Mouse (Mus musculus): Measurements from ENCODE around the gene Farp1. TPM values are rescaled to one million over a fixed set of nuclear protein-coding genes. Genes with fewer than 3 reads are reported as not detected.

Gene Farp1
- polyA plus RNA-seq, 3 experiments from 2014 or later, result 2.0 to 3.1 (median 2.9) TPM

- no peak for ATAC-seq
Measured at GRCm38 (mm10) chr14:121270490-121270889, 235.5 kb downstream of the Farp1 start.

DNA sequence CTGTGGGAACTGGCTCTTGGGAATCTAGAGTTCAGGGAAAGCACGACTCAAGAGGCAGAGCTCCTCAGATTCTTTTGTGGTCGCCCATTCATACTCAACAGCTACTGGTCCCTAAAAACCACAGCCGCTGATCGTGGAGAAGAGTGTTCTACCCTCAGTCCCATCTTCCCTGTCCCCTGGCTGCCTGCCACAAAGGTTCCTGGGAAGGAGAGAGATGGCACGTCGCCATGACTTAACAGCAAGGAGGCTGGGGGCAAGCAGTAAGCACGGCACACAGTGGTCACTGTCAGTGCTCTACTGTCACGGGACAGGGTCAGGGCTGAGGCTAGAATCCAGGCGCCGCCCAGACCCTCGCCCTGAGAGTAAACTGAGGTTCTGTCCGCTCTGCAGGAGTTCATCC lies 240.0 kb downstream of the Farp1 start:
- no peak for ATAC-seq

GRCm38 (mm10) chr14:121276016-121276415 lies 241.0 kb downstream of the Farp1 start:
- ATAC-seq, result no peak

DNA sequence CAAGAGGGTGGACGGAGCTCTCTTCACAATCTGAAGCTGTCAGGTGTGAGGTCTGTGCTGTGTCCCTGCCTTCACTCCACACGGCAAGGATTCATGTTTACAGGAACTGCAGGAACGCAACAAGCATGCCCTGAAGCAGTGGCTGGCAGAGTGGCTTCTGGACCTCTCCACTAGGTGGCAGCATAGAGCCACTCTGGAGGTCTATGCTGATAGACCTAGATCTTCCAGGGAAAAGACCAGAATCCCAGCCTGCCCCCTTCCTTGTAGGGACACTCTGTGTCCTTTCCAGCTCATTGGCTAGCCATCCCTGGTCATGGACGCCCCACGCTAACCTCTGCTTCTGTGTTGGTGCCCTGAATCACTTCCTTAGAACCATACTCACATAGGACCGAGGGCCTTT lies 244.1 kb downstream of the Farp1 start:
- ATAC-seq, result peak; percentile 63

DNA sequence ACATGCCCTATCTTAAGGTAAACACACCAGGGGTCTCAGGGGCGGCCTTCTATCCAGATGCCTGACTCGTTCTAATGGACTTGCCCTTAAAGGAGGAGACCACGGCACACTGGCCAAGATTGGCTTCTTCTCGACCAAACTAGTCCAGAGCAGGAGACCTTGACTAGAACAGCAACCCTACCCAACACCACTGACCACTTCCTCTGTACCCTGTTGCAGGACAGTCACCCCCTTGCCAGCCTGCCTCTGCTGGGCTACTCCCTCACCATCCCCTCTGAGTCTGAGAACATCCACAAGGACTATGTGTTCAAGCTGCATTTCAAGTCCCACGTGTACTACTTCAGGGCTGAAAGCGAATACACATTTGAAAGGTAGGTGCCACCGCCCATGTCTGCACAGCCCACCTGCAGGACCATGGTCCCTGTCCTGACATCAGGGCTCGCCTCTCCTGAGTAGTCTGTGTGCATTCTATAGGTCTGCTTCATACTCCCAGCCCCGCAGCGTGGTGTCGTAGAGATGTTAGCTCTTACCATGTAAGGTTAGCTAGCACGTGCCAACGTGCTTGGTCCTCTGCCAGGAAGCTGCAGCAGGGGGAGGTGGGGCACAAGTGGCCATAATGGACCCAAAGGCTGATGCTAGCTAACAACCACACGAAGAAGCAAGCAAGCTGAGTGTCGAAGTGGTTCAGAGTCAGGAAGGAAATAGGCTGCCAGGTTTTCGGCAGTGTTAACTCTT lies 245.8 kb downstream of the Farp1 start:
- ATAC-seq, result no peak

DNA sequence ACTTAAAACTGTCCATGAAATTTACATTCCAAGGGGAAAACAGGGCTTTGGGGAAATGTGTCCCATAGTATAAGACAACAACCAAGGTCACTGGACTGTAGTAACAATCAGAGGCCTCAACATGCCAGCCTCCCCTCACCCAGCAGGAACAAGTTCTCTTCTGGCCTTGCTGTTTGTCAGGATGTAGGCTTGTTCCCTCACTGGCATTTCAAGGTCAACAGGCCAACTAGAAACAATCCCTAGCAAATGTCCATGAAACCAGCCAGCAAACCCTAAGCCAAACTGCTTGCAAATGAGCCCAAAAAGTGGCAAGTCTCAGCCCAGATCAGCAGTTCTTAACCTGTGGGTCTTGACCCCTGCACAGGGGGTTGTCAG lies 246.3 kb downstream of the Farp1 start:
- no peak for ATAC-seq

GRCm38 (mm10) chr14:121285379-121286120 lies 250.6 kb downstream of the Farp1 start:
- no peak for ATAC-seq

- ATAC-seq, result no peak
Measured at GRCm38 (mm10) chr14:121291881-121292280, 256.9 kb downstream of the Farp1 start.

- ATAC-seq, result no peak
Measured at GRCm38 (mm10) chr14:121292391-121292790, 257.4 kb downstream of the Farp1 start.

- ATAC-seq, result no peak
Measured at GRCm38 (mm10) chr14:121294484-121294883, 259.5 kb downstream of the Farp1 start.

DNA sequence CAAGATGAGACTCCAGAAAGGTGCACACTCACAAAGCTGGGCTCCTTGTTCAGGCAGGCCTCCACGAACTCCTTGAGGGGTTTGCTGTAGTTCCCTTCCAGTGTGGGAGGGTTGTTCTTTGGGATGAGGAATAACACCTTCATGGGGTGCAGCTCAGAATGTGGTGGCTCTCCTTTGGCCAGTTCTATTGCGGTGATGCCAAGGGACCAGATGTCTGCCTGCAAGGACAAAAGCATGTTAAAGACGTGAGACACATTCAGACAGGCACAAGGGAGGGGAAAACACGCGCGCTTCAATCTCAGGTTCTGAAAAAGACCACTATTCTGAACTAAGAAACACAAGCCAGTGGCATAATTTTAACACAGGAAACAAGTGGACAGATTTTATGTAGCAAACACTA lies 262.1 kb downstream of the Farp1 start:
- no peak for ATAC-seq

DNA sequence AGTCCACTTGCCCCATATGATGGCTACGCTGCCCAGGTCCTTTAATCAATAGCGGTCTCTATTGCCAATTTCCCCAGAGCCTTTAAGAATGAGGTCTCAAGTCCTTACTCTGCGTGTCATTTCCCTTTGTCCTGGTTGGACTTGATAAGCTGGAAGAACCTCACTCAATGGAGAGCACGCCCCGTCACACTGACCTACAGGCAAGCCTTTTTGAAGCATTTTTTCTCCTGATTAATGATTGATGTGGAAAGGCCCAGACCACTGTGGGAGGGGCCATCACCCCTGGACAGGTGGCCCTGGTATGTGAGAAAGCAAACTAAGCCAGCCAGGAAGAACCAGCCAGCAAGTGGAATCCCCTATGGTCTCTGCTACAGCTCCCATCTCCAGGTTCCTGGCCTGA lies 263.5 kb downstream of the Farp1 start:
- ATAC-seq, result no peak

DNA sequence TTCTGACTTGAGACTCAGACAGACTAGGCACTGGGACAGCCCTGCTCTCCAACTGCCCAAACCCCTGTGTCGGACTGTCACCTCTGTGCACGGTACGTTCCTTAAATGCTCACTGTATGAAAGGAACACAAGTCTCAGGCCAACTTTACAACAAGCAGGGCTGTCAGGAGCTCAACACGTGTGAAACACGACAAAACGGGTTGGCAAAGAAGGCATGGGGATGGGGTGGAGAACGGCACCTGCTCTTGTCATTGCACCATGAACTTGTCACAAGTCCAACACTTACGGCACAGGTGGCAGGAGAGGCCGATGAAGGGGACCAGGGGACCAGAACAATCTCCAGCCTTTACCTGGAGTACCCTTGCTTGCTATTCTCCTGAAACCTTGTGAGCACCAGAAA lies 264.1 kb downstream of the Farp1 start:
- no peak for ATAC-seq

- ATAC-seq, result no peak
Measured at GRCm38 (mm10) chr14:121304523-121304922, 269.5 kb downstream of the Farp1 start.

GRCm38 (mm10) chr14:121305316-121306064 lies 270.5 kb downstream of the Farp1 start:
- no peak for ATAC-seq

GRCm38 (mm10) chr14:121309909-121310308 lies 274.9 kb downstream of the Farp1 start:
- ATAC-seq, result no peak

- no peak for ATAC-seq
Measured at GRCm38 (mm10) chr14:121310325-121311080, 275.5 kb downstream of the Farp1 start.

- ATAC-seq, result peak; percentile 30
Measured at GRCm38 (mm10) chr14:121311083-121311482, 276.1 kb downstream of the Farp1 start.

- no peak for ATAC-seq
Measured at GRCm38 (mm10) chr14:121313283-121313682, 278.3 kb downstream of the Farp1 start.

- peak; percentile 61 for ATAC-seq
Measured at GRCm38 (mm10) chr14:121314934-121315333, 279.9 kb downstream of the Farp1 start.

DNA sequence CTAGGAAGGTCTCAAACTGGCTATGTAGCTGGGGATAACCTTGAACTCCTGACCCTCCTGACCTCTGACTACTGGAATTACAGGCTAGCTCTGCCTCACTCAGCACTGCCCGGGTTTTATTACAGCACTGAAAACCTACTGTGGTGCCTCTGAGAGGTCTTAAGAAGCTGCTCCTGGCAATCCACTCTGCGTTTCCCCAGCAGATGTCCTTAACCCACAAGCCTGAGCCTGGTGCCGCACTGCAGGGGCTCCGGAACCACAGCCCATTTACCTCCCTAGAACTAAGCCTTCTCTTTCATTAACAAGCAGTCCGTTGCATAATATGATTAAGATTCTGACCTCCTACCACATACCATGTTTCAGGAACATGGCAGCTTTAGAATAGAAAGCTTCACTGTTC lies 281.1 kb downstream of the Farp1 start:
- ATAC-seq, result no peak

DNA sequence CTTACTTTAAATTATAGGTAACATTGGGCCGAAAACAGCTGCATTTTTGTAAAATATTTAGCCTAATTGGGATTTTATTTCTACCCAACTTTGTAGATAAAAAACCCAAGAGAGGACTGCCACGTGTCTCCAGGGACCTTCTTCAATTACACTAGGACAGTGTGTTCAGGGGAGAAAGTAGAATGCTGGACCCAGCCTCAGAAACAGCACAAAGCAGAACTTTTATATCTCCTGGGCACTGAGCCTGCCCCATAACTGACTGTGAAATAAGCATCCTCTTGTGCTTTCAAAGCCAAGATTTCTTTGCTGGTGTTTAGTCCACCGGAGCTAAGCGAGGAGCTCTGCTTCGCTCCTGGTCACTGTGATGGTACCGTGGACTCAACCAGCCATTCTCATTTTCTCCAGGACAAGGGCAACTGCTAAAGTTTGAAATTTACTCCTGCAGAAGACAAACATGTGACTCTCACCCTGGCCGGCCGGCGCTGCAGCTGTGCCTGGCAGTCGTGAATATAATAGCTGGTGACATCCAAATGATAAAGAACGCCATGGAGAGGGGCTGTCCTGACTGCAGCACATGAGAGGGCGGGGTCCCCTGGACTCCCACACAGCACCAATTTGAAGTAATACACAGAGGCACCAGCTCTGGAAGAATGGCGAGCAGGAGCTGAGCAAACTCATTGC lies 281.8 kb downstream of the Farp1 start:
- no peak for ATAC-seq
